Mouse (Mus musculus) brain, embryonic 18.5 days (tissue): Measurements from ENCODE around the gene Slain1.

Experiments
- DNase-seq: peaks from one replicate; pipeline ENCODE4 v3.0.0-alpha.2; 2012; ENCODE audit warnings: low read depth, low spot score

Gene Slain1

DNA sequence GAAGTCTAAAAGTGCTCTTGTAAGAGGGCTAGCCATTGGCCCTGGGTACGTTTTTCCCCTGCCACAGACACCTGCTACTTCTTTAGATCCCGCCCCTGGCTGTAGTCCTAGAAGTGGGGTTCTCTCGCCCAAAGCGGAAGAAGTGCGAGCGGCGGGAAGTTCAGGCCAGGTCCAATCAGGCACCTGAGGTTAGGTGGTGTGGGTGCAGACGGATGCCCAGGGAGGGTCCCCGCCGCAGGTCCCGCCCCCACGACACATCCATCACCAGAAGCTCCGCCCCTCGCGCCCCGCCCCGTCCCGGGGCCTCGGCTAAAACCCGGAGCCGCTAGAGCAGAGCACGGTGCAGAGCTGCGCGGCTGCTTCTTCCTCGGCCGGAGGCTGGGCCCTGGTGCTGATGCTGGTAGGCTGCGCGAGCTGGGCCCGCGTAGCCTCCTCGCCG lies at the start of gene Slain1:
Gene Slain1, plus strand, starts transcription at position 333 of the 439 bp plus-strand sequence.
- DNase-seq = peak; percentile 85

DNA sequence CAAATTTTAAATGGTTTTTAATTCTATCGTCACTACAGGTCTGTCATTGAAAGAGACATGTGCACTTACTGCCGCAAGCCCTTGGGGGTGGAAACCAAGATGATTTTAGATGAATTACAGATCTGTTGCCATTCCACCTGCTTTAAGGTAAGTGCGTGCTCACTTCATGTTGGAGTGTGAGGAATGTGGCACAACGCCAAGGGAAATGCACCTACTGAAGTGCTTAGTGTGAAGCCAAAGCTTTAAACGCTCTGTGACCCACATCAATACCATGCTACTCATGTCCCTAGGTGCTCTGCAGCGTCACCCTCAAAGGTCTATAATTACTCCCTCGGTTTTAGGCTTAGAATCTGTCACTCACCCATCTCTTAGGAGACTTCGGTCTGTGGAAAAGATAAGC lies 42.0 kb upstream of the Slain1 start:
- DNase-seq = no peak

DNA sequence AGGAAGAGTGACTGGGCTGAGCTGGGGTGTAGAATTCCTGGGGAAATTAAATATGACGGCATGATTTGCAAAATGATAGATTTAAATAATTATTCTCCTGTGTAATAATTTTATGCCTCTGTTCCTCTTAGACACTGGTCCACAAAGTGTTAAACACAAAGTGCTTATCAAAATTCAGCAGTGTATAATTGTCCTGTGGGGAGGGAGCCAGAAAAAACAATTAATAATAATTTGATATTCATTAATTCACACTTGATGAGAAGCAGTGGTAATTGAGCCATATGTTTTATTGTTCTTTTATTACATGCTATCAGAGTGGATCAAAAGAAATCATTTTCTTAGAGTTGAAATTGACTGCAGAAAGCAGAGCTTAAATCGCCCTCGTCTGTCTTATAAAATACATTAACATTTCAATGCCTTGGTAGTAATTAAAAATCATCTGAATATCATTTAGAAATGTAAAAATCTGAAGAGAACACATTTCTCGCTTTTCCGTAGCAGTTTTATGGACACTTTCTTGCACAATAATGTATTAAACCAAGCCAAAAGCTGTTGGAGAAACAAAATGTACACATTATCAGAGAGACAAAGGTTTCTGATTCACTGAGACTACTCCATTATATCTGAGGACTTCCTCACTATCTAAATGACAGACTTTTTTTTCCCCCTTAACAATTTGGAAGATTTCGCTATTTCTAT lies 36.3 kb upstream of the Slain1 start:
- DNase-seq = peak; percentile 24

DNA sequence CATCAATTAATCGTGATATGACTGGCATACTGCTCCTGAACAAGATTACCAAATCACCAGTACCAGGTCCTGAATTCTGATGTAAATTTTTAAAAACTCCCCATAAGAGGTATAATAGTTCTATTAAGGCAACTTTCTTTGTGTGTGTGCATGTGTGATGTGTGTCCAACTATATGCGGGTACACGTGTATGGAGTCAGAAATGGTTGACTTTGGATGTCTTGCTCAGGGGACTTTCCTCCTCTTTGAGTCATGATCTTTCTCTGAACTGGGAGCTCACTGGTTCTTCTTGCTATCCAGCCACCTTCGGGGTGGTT lies 35.8 kb upstream of the Slain1 start:
- DNase-seq = no peak

DNA sequence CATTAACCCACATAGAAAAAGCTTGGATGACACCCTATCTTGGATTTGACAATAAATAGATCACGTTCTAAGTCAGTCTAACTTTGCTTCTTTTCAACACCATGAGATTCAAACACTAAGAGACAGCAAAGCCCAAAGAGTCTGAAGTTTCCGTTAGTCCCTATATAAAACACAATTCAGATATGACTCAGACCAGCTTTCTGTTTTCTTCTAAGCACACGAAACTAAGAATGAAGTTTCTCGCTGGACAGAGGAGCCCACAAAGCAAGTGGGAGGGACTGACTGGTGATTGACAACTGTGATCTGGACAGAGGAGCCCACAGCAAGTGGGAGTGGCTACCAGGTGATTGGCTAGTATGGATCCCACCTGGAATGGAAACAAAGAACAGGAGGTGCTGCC lies 30.3 kb upstream of the Slain1 start:
- DNase-seq = no peak

DNA sequence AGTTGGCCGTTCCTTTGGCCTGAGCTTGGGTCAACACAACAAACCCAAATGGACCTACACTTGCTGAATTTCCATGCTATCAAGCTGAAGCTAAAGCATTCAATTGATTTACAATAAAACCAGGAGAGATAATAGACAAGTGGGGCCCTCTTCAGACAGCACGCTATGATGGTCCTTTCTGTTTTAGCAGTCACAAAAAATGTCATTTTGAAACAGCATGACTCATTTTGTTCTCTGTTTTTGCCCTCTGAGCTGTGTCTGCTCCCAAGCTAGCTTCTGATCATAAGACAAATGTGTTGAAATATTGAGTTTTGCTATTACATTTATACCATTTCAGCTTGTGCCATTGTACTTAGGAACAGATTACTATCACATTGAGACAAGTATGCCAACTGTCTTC lies 28.8 kb upstream of the Slain1 start:
- DNase-seq = no peak

DNA sequence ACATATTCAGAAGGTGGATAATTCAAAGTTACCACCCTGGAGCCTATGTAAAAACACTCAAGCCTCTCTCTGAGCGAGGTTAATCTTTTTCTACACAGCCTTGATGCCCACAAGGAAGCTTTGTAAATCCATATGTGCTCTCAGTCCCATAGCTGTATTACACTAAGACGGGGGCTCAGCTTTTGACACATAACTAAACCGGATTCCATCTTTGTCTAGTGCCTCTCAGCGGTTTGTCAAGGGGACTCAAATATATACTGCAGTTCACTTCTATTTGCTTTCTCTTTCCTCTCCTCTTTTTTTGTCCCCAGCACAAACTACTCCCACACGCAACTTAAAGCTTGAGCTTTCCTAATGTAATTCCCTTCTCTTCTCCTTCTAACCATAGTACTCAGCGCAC lies 23.9 kb upstream of the Slain1 start:
- DNase-seq = no peak

DNA sequence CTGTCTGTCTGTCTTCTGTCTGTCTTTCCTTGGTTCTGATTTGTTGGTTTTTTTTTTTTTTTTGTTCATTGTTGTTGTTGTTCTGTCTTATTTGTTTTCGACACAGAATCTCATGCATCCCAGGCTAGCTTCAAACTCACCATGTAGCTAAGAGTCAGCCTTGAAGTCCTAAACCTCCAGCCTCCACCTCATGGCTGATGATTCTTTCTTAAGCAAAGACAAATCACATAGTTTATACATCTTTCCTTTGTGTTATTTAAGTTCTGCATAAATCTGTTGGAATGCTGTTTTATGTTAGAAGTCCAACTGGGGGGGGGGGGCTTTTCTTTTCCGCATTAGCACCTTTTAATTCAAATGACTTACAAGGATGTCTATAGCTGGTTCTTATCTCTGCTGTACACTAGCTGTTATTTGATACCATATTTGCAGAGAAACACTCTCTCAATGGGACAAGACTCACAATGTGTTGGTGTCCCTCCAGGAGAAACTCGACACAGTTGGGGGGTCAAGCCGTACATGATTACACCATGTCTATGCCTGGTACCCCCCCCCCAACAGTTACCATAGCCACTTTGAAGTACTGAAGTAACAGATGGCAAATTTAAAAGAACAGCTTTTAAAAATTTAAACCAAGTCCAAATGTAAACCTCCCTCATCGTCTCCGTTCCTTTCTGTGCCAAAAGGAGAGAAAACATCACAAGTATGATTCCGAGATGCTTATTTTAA lies 20.2 kb upstream of the Slain1 start:
- DNase-seq = peak; percentile 42

DNA sequence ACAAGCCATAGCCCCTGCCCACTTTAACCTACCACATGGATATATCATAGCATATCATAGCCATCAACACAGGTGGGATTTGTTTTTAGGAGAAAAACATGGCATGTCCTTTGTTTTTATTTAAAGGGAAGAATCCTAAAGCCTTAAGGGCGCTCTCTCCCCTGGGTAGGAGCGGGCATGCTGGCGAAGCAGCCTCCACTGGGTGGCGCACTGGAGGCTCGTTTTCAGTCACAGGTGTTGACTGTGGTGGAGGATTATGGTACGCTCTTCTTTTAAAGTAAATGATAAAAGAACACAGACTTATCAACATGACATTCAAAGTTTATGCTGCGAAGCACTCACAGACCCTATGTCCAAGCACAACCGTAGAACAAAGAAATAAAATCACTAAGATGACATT lies 19.5 kb upstream of the Slain1 start:
- no peak for DNase-seq

DNA sequence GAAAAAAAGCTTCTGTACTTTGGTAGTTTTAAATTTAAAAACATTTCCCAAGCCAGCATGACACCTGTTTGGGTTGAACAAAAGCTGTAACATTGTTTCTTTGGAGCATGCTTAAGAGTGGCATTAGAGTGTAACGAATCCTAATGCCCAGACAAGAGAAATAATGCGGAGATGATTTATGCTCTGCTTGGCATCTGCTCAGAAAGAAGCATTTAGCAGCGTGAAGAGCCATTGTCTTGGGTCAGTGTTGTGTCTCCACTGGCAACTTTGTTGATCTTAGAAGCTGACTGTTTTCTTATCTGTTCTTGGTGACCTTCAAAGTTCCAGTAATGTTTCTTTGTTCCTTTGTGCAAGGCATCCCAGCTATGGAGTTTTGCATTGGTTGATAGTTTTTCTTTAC lies 6.1 kb upstream of the Slain1 start:
- no peak for DNase-seq

DNA sequence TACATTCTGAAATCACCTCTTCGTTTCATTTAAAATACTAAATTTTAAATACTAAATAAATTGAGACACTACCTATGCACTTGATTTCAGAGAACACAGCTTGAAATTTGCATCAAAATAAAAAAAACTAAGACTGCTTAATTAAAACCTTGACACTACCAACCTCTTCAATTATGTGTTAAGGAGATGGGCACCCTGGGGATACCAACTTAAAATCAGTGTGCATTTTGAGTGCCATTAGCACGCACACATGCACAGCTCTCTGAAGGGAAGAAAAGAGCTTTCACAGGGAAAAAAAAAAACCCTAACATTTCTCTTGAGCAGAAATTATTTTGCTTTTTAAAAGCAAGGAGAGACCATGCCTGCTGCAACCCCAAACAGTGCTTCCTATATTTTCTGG lies 2.0 kb upstream of the Slain1 start:
- DNase-seq = no peak

DNA sequence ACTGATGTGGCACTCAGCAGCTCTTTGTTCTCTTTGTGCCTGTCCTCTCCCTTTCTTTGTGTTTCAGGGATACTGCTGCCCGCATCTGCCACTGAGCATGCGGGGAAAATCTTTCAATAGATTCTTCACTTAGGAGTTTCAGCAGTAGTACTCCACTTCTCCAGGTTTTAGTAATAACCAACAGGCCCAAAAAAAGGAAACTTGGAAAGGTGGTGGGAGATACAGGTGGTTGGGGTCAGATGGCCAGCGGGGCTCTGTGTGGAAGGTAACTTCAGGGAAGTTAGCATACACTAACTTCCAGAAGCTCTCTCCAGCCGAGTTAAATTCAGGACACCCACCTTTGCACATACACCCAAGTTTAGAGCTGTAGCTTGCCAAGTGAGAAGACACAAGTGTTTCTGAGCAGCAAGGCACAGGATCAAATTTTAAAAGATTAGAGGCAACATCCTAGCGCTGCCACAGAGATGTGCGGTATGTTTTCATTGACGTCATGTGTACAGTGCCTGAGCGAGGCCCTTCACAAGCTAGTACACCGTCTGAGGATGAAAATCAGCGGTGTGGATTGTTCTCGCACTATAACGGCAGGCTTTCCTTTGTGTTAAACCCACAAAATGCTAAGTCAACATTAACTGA lies 1.3 kb upstream of the Slain1 start:
- DNase-seq = peak; percentile 72

DNA sequence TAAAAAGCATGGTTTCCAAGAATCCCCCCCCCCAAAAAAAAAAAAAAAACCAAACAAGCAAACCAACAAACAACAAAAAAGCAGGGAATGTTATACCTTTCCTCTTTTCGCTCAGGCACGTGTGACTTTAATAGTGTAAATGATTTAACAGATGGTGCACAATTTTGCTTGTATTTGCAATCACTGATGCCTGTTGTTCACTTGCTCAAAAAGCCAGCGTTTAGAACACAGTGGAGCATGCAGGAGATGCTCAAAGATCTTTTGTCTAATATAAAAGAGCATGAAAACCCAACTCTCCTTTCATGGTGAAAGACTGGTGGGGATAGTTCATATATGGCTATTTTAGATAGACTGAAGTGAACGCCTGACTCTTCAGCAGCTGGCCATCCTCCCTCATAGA lies 726 bp upstream of the Slain1 start:
- no peak for DNase-seq

DNA sequence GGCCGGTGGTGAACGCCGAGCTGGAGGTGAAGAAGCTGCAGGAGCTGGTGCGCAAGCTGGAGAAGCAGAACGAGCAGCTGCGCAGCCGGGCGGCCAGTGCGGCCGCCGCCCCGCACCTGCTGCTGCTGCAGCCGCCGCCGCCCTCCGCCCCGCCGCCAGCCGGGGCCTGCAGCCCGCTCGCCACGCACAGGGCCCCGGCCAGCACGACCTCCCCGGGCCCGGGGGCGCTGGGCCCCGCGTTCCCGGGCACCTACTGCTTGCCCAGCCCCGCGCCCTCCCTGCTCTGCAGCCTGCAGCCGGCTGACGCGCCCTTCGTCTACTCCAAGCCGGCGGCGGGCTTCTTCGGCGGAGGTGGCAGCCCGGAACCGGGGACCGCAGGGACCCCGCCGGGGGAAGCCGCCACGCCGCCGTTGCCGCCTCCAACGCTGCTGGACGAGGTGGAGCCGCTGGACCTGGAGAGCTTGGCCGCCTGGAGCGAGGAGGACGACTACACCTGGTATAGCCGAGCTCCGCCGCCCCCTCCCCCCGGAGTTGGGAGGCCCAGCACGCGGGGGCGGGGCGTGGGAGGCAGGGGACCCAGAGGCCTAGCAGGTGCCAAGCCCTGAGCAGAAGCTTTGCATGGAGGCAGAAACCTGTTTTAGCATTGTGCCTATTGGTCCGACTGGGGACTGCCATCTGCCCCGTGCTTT lies 529 bp downstream of the Slain1 start:
- DNase-seq = peak; percentile 39

DNA sequence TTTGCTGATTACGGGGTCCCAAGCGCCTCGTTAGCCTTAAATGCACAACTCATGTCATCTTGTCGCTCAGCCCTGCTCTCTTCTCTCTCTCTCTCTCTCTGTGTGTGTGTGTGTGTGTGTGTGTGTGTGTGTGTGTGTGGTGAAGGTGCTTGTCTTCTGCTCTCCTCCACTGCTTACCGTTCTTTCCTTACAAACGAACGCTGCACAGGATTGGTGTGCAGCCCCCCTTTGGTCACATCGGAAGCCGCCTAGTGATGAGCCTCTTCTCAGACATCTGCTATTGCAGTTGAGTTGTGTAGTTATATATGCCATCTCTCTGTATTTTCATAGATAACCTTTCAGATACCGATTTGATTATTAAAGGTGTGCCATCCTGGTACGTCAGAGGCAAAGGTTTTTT lies 1.1 kb downstream of the Slain1 start:
- no peak for DNase-seq

DNA sequence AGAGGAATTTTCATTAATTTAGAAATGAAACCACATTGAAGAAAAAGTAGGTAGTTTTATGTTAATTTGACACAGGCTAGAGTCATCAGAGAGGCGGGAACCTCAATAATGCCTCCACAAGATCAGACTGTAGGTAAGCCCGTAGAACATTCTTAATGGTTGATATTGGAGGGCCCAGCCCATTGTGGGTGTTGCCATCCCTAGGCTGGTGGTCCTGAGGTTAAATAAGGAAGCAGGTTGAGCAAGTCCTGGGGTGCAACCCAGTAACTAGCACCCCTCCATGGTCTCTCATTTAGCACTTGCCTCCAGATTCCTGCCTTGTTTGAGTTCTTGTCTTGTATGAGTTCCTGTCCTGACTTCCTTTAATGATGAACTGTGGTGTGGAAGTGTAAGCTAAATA lies 1.5 kb downstream of the Slain1 start:
- no peak for DNase-seq

DNA sequence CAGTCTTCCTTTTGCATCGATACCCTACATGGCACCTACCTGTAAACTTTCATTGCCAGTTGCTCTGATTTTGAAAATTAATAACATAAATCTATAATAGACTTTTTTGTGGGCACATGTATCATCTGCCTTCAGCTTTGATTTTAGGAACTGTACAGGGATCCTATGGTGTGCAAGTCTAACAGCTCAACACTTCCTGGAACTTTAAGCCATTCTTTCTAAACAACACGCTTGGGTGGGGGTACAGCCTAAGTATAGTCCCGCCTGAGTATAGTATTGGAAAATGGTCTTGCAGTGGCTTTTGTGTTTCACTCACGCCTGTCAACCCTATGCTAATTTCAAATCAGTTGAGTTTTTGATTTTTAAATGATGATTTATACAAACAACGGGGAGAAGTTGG lies 2.5 kb downstream of the Slain1 start:
- no peak for DNase-seq

DNA sequence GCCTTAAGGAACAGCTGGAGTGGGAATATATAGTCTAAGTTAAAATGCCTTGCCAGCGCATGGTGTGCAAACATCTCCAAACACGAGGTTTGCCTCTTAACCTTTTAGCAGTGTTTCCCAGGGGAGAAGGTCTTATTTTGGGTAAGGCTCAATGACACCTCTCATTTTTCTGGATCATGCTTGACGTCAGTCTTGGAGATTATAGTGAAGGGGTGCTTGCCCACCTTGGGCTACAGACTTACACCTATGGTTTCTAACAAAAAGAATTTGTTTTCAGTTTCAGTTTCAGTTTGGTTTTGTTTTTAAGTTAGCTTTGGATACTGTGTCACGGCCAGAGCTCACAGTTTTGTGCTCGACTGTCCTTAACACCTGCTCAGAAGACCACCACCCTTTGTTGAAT lies 3.8 kb downstream of the Slain1 start:
- no peak for DNase-seq

DNA sequence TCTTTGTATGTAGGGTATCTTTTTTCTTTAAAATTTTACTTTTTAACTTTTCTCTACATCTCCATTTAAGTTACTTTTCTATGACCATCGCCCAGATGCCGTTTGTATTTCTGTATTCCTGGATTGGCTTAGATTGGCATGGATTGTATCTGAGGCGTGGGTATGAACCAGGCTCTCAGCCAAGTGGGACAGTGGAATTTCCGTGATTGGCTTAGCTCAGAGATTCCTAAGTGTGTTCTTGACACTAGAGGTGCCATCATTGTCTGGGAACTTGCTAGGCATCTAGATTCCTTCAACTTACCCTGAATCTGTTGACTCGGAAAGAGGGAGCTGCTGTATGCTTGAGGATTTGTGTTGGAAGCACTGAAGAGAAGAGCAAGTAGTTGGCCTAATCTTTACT lies 5.4 kb downstream of the Slain1 start:
- no peak for DNase-seq

DNA sequence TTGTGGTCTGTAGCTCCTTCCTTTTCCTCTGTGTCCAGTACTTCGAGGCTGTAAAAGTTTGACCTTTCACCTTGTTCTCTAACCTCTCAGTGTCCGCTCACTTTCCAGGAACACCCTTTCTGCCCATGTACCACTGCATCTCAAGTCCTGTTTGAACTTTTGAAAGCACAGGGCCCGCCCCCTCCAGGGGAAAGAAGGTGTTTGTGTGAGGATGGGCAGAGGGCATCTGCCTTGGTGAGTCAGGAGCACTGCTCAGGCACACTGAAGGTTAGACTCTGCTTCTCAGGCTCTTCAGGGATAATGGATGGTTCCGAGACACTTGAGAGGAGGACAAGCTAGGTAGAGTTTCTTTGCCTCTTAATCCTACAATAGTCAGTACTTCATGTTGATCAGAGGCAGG lies 7.8 kb downstream of the Slain1 start:
- no peak for DNase-seq

DNA sequence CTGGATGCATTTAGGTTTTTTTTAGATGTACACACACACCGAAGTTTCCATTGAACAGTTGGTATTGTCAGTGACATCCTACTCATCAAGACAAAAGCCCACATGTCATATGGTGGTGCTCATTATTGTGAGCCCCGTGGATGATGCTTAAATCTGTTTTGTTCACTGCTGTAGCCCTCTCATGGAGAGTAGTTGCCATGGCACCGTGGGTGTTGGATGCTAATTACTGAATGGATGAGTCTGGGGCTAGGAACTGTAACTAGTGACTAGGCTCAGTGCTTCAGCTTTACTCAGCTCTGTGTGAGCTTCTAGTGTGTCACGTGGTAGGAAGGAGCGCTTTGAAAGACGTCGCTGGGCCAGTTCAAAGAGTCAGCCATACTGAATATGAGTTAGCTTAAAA lies 13.0 kb downstream of the Slain1 start:
- DNase-seq = no peak

DNA sequence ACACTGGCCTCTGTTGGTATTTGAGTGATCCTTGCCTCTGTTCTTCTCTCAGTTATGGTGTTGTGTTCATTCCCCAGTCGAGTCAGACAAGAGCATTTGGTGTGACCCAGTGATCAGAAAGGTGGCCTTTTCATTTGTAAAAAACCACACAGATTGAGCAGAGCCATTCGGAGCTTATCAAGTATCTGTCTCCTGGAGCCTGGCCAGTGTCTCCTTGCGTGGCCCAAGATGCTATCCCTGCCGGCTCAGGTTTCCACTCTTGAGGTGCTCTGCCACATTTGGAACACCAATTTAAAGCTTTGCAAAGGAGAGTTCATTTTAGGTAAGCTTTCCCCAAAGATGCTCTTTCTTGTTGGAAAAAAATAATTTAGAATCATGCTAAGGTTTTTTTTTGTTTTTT lies 14.4 kb downstream of the Slain1 start:
- no peak for DNase-seq
